Mouse (Mus musculus) forebrain, embryonic 11.5 days (tissue): Measurements from ENCODE around the gene Il18r1. TPM values are rescaled to one million over a fixed set of nuclear protein-coding genes. Genes with fewer than 3 reads are reported as not detected.
A peak's percentile ranks its signal among the peaks of the same experiment; 100 is the strongest.

Experiments
- ATAC-seq: fragments of 200-750 bp; cut with Nextera tagmentation; replicated peaks from 2 replicates; pipeline ENCODE4 v1.8.0; 2017; ENCODE audit warnings: moderate TSS enrichment; ENCODE audit not compliant: low FRiP score
- DNase-seq: peaks from one replicate; pipeline ENCODE4 v3.0.0-alpha.2; 2017; ENCODE audit warnings: low spot score
- H3K27ac ChIP-seq: fragments of 300-500 bp; sonication (generic); 2 replicates; pipeline ENCODE4 v1.5.1; 2014; ENCODE audit warnings: low read depth, low read length
- H3K27me3 ChIP-seq: fragments of 300-500 bp; sonication (generic); 2 replicates; pipeline ENCODE4 v1.6.1; 2014; ENCODE audit warnings: mild to moderate bottlenecking, low read length, mixed read lengths; ENCODE audit not compliant: control insufficient read depth, insufficient read depth
- H3K36me3 ChIP-seq: fragments of 300-500 bp; sonication (generic); 2 replicates; pipeline ENCODE4 v1.6.1; 2014; ENCODE audit warnings: mild to moderate bottlenecking, low read length, moderate library complexity, mixed read lengths; ENCODE audit not compliant: control insufficient read depth, insufficient read depth
- H3K4me1 ChIP-seq: fragments of 300-500 bp; sonication (generic); replicated peaks from 2 replicates; pipeline ENCODE4 v1.6.1; 2014; ENCODE audit warnings: low read length, mixed read lengths; ENCODE audit not compliant: control insufficient read depth, insufficient read depth
- H3K4me2 ChIP-seq: fragments of 300-500 bp; sonication (generic); 2 replicates; pipeline ENCODE4 v1.6.1; 2014; ENCODE audit warnings: low read depth, mild to moderate bottlenecking, low read length, moderate library complexity, mixed read lengths; ENCODE audit not compliant: severe bottlenecking
- H3K4me3 ChIP-seq: fragments of 300-500 bp; sonication (generic); 2 replicates; pipeline ENCODE4 v1.5.1; 2014; ENCODE audit warnings: low read depth, low read length
- H3K9ac ChIP-seq: fragments of 300-500 bp; sonication (generic); 2 replicates; pipeline ENCODE4 v1.6.1; 2014; ENCODE audit warnings: low read length
- H3K9me3 ChIP-seq: fragments of 300-500 bp; sonication (generic); 2 replicates; pipeline ENCODE4 v1.6.1; 2016; ENCODE audit warnings: low read length, mixed read lengths; ENCODE audit not compliant: control insufficient read depth
- WGBS: fragments of 180-500 bp; shearing (Covaris S2); extraction: QIAGEN DNeasy Blood & Tissue Kit; methylation state at CpG from one replicate; pipeline ENCODE4 v1.1.7; 2014; 5-methylcytosine and 5-hydroxymethylcytosine counted together
- polyA plus RNA-seq: library from polyadenylated mRNA; unstranded; fragments of >200 nt; fragmentation: Nextera tagmentation; extraction: Ambion mirVana; gene quantifications from 2 replicates; pipeline ENCODE4 v1.2.1, GENCODE M21; 2014

Il18r1 gene
- polyA plus RNA-seq, 1 experiment from 2014 or later: not detected

- Histone ChIP-seq H3K4me2 (no peak overlapping the region), H3K4me3 (no peak overlapping the region), H3K36me3 (no peaks in the 10 kb centered on the region), H3K27me3 (no peaks in the 10 kb centered on the region), H3K9ac (no peak overlapping the region), H3K27ac (no peak overlapping the region), H3K4me1 (no peaks in the 10 kb centered on the region), H3K9me3 (no peaks in the 10 kb centered on the region)
- DNase-seq: no peak
- 88% methylated on average over 5 of the region's 5 CpGs for WGBS
- ATAC-seq: no peak
These were observed 39.2 kb downstream of the Il18r1 start for GRCm38 (mm10) chr1:40504548-40504947.

- H3K4me1 ChIP-seq: no peaks in the 10 kb centered on the region
- no peaks in the 10 kb centered on the region for H3K9me3 ChIP-seq
- H3K4me3 ChIP-seq: no peak within 1 kb of the TSS
- H3K27ac ChIP-seq: peak within 1 kb of the TSS; percentile 25; the same call in 1 of the 2 replicates
- H3K27me3 ChIP-seq: no peaks in the 10 kb centered on the region
- H3K9ac ChIP-seq: no peak within 1 kb of the TSS
- peak; percentile 79 for ATAC-seq
- WGBS: 21% methylated on average over 9 of the region's 9 CpGs
- no peak for DNase-seq
- H3K36me3 ChIP-seq: no peaks in the 10 kb centered on the region
- no peak within 1 kb of the TSS for H3K4me2 ChIP-seq
These were observed 49.7 kb downstream of the Il18r1 start, which contains the start of gene Il18rap for GRCm38 (mm10) chr1:40514851-40515585. Il18rap (plus strand) TSS chr1:40515362.

- no peak overlapping the region for H3K27ac ChIP-seq
- WGBS: 87% methylated on average over 6 of the region's 6 CpGs
These were observed 51.0 kb downstream of the Il18r1 start for GRCm38 (mm10) chr1:40516364-40516763.

GRCm38 (mm10) chr1:40522918-40523317 is 57.6 kb downstream of the Il18r1 start:
- H3K9ac ChIP-seq: no peak overlapping the region
- DNase-seq: no peak
- no peak overlapping the region for H3K4me3 ChIP-seq
- no peak overlapping the region for H3K4me2 ChIP-seq
- H3K4me1 ChIP-seq: no peaks in the 10 kb centered on the region
- 84% methylated on average over 7 of the region's 7 CpGs for WGBS
- no peak for ATAC-seq
- H3K36me3 ChIP-seq: no peaks in the 10 kb centered on the region
- H3K27me3 ChIP-seq: no peaks in the 10 kb centered on the region
- H3K9me3 ChIP-seq: no peaks in the 10 kb centered on the region
- H3K27ac ChIP-seq: no peak overlapping the region

More at GRCm38 (mm10) chr1:40516364-40516763, 51.0 kb downstream of the Il18r1 start:
- H3K27me3 ChIP-seq: no peaks in the 10 kb centered on the region
- DNase-seq (no peak), ATAC-seq (no peak)
- no peaks in the 10 kb centered on the region for H3K4me1 ChIP-seq
- H3K4me3 ChIP-seq: no peak overlapping the region
- H3K4me2 ChIP-seq: no peak overlapping the region
- H3K36me3 ChIP-seq: no peaks in the 10 kb centered on the region
- no peaks in the 10 kb centered on the region for H3K9me3 ChIP-seq
- H3K9ac ChIP-seq: no peak overlapping the region

- Histone ChIP-seq H3K9ac (no peak overlapping the region), H3K36me3 (no peaks in the 10 kb centered on the region), H3K4me2 (no peak overlapping the region), H3K27ac (no peak overlapping the region), H3K4me1 (no peaks in the 10 kb centered on the region), H3K27me3 (no peaks in the 10 kb centered on the region), H3K9me3 (no peaks in the 10 kb centered on the region), H3K4me3 (no peak overlapping the region)
- DNase-seq (no peak), ATAC-seq (no peak)
- WGBS: 90% methylated on average over 5 of the region's 5 CpGs
These were observed 58.8 kb downstream of the Il18r1 start for GRCm38 (mm10) chr1:40523971-40524722.

- DNase-seq (no peak), ATAC-seq (no peak)
- no peak overlapping the region for H3K4me2 ChIP-seq
- WGBS: 87% methylated on average over 5 of the region's 5 CpGs
- H3K9me3 ChIP-seq: no peaks in the 10 kb centered on the region
- H3K4me3 ChIP-seq: no peak overlapping the region
- H3K9ac ChIP-seq: no peak overlapping the region
- H3K27ac ChIP-seq: no peak overlapping the region
- H3K27me3 ChIP-seq: no peaks in the 10 kb centered on the region
- no peaks in the 10 kb centered on the region for H3K36me3 ChIP-seq
- H3K4me1 ChIP-seq: no peaks in the 10 kb centered on the region
These were observed 63.9 kb downstream of the Il18r1 start for GRCm38 (mm10) chr1:40529287-40529686.

- DNase-seq (no peak), ATAC-seq (no peak)
- no peak overlapping the region for H3K27ac ChIP-seq
- no peak overlapping the region for H3K4me3 ChIP-seq
- H3K4me2 ChIP-seq: no peak overlapping the region
- no peaks in the 10 kb centered on the region for H3K27me3 ChIP-seq
- 82% methylated on average over 5 of the region's 5 CpGs for WGBS
- H3K9ac ChIP-seq: no peak overlapping the region
- no peaks in the 10 kb centered on the region for H3K9me3 ChIP-seq
- H3K4me1 ChIP-seq: no peaks in the 10 kb centered on the region
- H3K36me3 ChIP-seq: no peaks in the 10 kb centered on the region
These were observed 72.2 kb downstream of the Il18r1 start for GRCm38 (mm10) chr1:40537577-40537976.

- Histone ChIP-seq H3K4me2 (no peak overlapping the region), H3K27me3 (no peaks in the 10 kb centered on the region), H3K27ac (no peak overlapping the region), H3K9me3 (no peaks in the 10 kb centered on the region), H3K4me3 (no peak overlapping the region), H3K9ac (no peak overlapping the region), H3K36me3 (no peaks in the 10 kb centered on the region), H3K4me1 (no peaks in the 10 kb centered on the region)
- DNase-seq (peak; percentile 69), ATAC-seq (0 out of 2 replicates have a peak, but pooled peaks have one; percentile 33)
- WGBS: 0% methylated on average over 2 of the region's 2 CpGs
These were observed 79.3 kb downstream of the Il18r1 start for GRCm38 (mm10) chr1:40544650-40545049.
